Mouse (Mus musculus): Measurements from ENCODE around the gene Isg15. TPM values are rescaled to one million over a fixed set of nuclear protein-coding genes. Genes with fewer than 3 reads are reported as not detected.

Isg15 gene
- total RNA-seq, 1 experiment from 2014 or later, result 6.7 TPM

DNA sequence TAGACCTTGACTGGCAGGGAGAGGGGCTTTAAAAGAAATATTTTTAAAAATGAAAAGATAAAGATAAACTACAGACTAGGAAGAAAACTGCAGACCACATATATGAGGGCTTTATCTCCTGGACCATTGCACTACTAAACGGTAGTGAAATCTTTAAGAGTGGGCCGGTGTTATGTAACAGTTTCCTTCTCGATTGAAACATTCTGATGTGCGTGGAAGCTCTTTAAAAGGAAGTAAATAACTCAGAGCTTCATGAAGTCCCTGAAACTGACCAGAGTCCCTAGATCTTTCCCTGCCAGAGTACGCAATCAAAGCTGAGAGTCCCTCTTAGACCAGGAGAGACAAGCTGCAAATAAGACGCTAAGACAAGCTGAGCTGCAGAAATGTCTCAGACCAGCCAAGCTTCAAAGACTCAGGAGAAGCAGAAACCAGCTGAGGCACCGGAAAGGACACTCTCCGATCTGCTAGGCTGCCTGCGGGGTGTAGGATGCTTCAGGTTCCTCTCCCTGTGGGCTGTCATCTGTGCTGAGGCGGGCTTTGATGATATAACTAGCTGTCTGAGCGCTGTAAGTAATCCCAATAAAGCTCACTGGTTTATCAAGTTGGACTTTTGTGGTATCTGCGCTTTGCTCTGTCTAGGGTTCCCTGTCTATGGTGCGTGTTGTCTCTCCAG, 9.5 kb upstream of the Isg15 start:
- peak in 1 of 2 experiments; percentile 42; a peak in 1 of 4 replicates for ATAC-seq (replicated peaks in 1 of 2; ENCODE audit: insufficient read depth in 1 of 2, low FRiP score in 2 of 2, low TSS enrichment in 1 of 2, low read depth in 1 of 2, poor library complexity in 2 of 2, severe bottlenecking in 2 of 2)

- no peak for ATAC-seq (replicated peaks in 1 of 2; ENCODE audit: insufficient read depth in 1 of 2, low FRiP score in 2 of 2, low TSS enrichment in 1 of 2, low read depth in 1 of 2, poor library complexity in 2 of 2, severe bottlenecking in 2 of 2)
Observed at GRCm38 (mm10) chr4:156208872-156209271, 8.3 kb upstream of the Isg15 start.

- ATAC-seq (replicated peaks in 1 of 2; ENCODE audit: insufficient read depth in 1 of 2, low FRiP score in 2 of 2, low TSS enrichment in 1 of 2, low read depth in 1 of 2, poor library complexity in 2 of 2, severe bottlenecking in 2 of 2), result peak; percentile 42 to 48; a peak in 3 of 4 replicates
Observed at GRCm38 (mm10) chr4:156203413-156204131, 3.0 kb upstream of the Isg15 start.

- ATAC-seq (replicated peaks in 1 of 2; ENCODE audit: insufficient read depth in 1 of 2, low FRiP score in 2 of 2, low TSS enrichment in 1 of 2, low read depth in 1 of 2, poor library complexity in 2 of 2, severe bottlenecking in 2 of 2), result peak; percentile 79 to 84
Observed at GRCm38 (mm10) chr4:156203001-156203412, 2.4 kb upstream of the Isg15 start, which contains the start of gene AW011738. TSS of gene AW011738 (plus strand) at chr4:156203304.

DNA sequence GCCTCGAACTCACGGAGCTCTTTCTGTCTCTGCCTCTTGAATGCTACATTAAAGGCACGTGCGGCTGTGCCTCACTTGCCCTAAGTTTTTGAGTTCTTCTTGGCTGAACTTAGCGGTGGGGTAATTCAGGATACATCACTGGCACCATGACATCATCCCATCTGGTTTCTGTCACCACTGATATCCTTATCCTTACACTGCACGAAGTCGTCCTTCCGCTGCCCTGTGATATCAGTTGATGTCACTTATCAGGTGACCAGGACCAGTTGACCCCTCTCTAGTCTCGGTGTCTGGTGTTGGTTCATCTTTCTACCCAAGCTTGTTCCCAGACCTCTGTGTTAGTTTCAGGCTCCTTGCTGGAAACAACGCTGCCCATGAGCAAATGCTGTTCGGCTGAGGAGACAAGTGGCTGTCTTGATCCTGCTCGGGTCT, 1.9 kb upstream of the Isg15 start:
- ATAC-seq (replicated peaks in 1 of 2; ENCODE audit: insufficient read depth in 1 of 2, low FRiP score in 2 of 2, low TSS enrichment in 1 of 2, low read depth in 1 of 2, poor library complexity in 2 of 2, severe bottlenecking in 2 of 2), result no peak

GRCm38 (mm10) chr4:156197829-156198205, 2.8 kb downstream of the Isg15 start:
- peak; percentile 74 to 75 for ATAC-seq (replicated peaks in 1 of 2; ENCODE audit: insufficient read depth in 1 of 2, low FRiP score in 2 of 2, low TSS enrichment in 1 of 2, low read depth in 1 of 2, poor library complexity in 2 of 2, severe bottlenecking in 2 of 2)

DNA sequence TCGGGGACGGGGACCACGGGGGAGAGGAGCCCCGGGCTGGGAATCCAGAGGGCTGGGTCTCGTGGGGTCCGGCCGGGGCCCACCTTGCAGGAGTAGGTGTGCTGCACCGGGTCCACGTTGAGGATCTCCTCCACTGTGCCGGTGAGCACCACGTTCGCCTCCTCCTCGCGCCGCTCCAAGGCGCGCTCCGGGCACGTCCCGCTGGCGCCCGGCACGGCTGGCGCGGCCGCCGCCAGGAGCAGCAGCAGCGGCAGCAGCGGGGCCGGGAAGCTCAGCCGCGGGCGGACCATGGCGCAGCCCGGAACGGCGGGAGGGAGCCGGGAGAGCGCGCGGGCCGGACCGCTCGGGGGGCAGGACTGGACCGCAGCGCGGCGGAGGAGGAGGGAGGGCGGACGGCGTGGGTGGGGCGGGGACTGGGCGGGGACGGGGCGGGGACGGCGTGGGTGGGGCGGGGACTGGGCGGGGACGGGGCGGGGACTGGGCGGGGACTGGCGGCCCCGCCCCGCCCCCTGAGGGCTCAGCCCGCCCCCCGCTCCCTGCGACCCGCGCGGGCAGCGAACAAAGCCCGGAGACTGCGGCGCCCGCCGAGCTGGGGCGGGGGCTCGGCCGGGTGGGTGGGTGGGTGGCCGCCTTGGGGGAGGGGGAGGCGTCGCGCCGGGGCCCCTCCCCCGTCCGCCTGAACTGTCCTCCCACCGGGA, 3.3 kb downstream of the Isg15 start, which contains the start of gene Agrn:
Agrn (minus strand) TSS at position 358 of the 698 bp plus-strand sequence.
- ATAC-seq (replicated peaks in 1 of 2; ENCODE audit: insufficient read depth in 1 of 2, low FRiP score in 2 of 2, low TSS enrichment in 1 of 2, low read depth in 1 of 2, poor library complexity in 2 of 2, severe bottlenecking in 2 of 2), result peak; percentile 35 to 43; a peak in 1 of 4 replicates

DNA sequence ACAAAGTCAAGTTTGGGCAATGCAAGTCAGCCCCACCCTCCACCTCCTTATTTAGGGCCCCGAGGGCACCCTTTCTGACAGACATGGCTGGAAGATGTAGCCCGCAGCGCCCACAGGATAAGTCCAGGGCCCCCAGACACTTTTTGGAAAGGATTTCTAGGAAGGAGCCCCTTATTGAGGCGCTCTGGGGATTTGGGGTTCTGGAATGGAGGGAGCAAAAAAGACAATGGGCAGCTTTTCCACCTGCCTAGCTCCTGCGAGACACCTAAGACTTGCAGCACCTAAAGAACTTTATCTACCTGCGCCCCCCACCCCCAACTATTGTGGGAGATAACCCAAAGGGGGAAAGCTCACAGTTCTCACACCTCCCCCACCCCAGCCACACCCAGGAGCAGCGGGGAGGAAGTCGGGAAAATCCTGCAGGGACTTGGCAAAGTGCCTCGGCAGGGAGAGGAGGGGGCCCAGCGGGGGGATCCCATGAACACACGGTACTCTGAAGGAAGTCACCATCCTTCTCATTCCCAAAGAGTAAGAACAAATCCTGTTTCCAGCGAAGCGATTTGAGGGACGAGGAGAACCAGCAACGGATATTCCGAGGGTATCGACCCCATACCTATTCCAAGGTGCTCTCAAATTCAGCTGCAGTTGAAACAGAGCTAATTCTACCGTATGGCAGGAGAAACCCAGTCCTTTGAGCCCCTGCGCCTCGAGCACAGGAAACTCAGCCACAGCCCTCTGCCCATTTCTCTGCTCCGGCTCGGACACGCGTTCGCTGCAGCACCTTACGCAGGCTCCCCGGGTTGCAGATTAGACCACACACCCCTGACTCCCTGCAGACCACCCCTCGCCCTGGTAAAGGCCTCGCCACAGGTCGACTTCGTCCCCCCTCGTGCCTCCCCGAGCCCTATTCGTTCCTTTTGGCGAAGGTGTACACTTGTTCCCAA, 4.4 kb downstream of the Isg15 start:
- no peak for ATAC-seq (replicated peaks in 1 of 2; ENCODE audit: insufficient read depth in 1 of 2, low FRiP score in 2 of 2, low TSS enrichment in 1 of 2, low read depth in 1 of 2, poor library complexity in 2 of 2, severe bottlenecking in 2 of 2)

GRCm38 (mm10) chr4:156194346-156194745, 6.3 kb downstream of the Isg15 start:
- no peak for ATAC-seq (replicated peaks in 1 of 2; ENCODE audit: insufficient read depth in 1 of 2, low FRiP score in 2 of 2, low TSS enrichment in 1 of 2, low read depth in 1 of 2, poor library complexity in 2 of 2, severe bottlenecking in 2 of 2)

- ATAC-seq (replicated peaks in 1 of 2; ENCODE audit: insufficient read depth in 1 of 2, low FRiP score in 2 of 2, low TSS enrichment in 1 of 2, low read depth in 1 of 2, poor library complexity in 2 of 2, severe bottlenecking in 2 of 2), result no peak
Observed at GRCm38 (mm10) chr4:156193906-156194305, 6.7 kb downstream of the Isg15 start.

DNA sequence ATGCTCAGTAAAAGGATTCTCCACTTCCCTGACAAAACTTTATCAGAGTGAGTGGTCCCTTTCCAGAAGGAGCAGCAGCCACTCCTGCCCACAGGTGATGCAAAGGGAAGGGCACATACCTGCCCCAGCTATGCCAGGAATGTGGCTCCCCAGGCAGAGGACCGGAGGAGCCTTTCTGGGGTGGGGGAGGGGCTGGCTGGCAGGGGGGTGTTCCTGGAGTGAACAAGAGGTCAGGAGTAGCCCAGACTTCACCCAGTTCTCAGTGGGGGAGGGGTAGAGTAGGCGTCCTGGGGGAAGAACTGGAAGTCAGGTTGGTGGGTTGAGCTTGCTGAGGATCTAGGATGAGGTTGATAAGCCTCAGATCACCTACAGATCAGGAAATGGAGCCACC, 7.4 kb downstream of the Isg15 start:
- no peak for ATAC-seq (replicated peaks in 1 of 2; ENCODE audit: insufficient read depth in 1 of 2, low FRiP score in 2 of 2, low TSS enrichment in 1 of 2, low read depth in 1 of 2, poor library complexity in 2 of 2, severe bottlenecking in 2 of 2)

- ATAC-seq (replicated peaks in 1 of 2; ENCODE audit: insufficient read depth in 1 of 2, low FRiP score in 2 of 2, low TSS enrichment in 1 of 2, low read depth in 1 of 2, poor library complexity in 2 of 2, severe bottlenecking in 2 of 2), result no peak
Observed at GRCm38 (mm10) chr4:156192421-156193199, 8.0 kb downstream of the Isg15 start.

- no peak for ATAC-seq (replicated peaks in 1 of 2; ENCODE audit: insufficient read depth in 1 of 2, low FRiP score in 2 of 2, low TSS enrichment in 1 of 2, low read depth in 1 of 2, poor library complexity in 2 of 2, severe bottlenecking in 2 of 2)
Observed at GRCm38 (mm10) chr4:156188811-156189323, 11.8 kb downstream of the Isg15 start.

DNA sequence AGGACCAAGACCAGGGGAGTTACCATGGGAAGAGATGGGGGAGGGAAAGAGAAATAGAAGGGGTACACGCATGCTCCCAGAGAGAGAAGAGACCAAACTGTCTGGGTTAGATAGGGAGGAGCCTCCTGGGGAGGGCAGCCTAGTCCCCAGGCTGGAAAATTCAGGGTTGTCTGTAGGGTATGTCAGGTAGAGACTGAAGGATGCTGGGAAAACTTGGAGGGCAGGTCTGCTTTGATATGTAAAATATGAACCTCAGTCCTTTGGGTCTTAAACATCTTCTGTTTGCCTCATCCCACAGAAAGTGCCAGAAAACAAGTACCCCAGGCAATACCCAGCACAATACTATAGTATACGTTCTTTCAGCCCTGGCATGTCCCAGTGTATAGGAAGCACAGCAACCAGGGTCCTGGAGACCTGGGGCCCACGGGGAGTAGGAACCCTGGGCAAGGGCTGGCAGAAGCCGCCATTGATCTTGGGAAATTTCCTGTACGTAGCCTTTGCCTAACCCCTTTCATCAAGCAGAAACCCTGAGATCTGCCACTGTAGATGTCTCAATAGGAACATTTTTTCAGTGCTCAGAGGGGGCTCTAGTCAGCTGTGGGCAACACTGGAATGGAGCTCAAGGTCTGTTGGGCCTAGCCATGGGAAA, 12.3 kb downstream of the Isg15 start:
- ATAC-seq (replicated peaks in 1 of 2; ENCODE audit: insufficient read depth in 1 of 2, low FRiP score in 2 of 2, low TSS enrichment in 1 of 2, low read depth in 1 of 2, poor library complexity in 2 of 2, severe bottlenecking in 2 of 2), result peak; percentile 19 to 50; a peak in 1 of 4 replicates

- peak in 1 of 2 experiments; percentile 29; a peak in 1 of 4 replicates for ATAC-seq (replicated peaks in 1 of 2; ENCODE audit: insufficient read depth in 1 of 2, low FRiP score in 2 of 2, low TSS enrichment in 1 of 2, low read depth in 1 of 2, poor library complexity in 2 of 2, severe bottlenecking in 2 of 2)
Observed at GRCm38 (mm10) chr4:156185950-156186850, 14.4 kb downstream of the Isg15 start.
